Mouse (Mus musculus) adipocyte (in vitro differentiated cells): ENCODE results near the gene Tgm1.

ENCODE experiments used
- DNase-seq: peaks from one replicate; pipeline ENCODE4 v3.0.0-alpha.2; 2016; ENCODE audit warnings: low spot score

The Tgm1 gene

DNA sequence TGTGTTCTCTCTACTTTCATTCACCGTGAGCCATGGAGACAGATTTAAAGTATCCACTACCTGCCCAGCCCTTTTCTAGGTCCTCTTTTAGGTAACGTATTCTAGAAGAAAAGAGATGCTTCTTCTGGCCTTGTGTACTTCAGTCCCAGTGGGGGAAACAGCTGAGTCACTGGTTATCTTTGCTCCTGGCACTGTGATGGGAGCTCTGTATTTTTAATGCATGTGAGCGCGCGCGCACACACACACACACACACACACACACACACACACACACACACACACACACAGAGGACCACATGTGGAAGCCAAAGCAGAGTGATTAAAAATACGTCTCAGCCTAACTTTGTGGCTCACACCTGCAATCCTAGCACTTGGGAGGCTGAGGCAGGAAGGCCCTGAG lies 9.7 kb upstream of the Tgm1 start:
- no peak for DNase-seq

DNA sequence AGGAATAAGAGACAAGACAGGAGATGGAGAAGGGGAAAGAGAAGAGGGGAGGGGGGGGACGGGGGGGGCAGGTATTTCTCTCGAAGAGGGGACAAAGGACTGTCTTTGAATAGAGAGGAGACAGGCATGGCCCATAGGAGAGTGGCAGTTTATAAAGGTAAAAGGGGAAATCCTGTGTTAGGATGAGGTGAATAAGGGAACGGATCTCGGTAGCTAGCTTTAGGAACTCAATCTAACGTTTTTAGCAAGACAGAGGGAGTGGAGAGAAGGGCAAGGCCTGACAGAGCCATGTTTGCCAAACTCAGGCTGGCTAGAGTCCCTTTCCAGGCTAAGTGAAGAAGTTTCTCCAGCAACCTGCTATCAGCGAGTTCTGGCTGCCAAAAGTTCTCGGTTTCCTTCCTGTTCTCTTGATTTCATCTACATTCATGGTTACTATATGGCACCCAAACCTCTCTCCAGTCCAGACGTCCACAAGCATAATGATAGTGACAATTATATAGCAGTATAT lies 8.8 kb upstream of the Tgm1 start:
- DNase-seq = peak; percentile 10

DNA sequence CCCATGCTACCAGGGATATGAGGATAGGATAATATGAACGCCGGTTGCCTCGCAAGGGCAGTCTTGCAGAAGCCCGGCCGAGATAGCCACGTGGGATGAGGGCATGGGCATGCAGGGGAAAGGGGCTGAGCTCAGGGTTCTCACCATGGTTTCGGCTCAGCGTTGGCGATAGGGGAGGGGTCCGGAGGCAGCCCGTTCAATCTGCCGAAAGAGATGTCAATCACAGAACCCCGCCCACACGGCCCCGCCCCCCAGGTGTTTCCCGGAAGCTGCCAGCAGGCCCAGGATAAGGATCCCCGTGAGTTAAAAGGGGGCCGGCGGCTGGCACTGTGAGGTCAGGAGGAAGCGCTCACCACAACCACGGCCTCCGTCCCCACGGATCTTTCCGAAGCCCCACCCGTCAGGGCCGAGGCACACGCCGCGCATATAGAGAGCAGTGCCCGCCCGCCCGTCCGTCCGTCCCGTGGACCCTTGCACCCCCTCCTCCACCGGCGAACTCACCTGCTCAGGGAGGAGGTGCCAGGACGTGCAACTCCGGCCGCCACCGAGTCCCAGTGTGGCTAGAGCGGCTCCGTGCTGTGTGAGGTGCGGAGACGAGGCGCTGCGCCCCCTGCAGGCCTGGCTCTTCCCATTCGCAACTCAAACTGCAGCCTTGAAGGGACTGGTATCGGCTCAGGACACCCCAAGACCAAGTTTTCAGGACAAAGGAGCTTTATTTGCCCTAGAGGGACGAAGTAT lies 8.1 kb upstream of the Tgm1 start, which contains the start of gene Rabggta:
Gene Rabggta (minus strand): TSS at position 564 of the 738 bp plus-strand sequence.
- DNase-seq = peak; percentile 81

- DNase-seq = no peak
Observed at GRCm38 (mm10) chr14:55721076-55721475, 7.3 kb upstream of the Tgm1 start.

GRCm38 (mm10) chr14:55720666-55721065 lies 6.9 kb upstream of the Tgm1 start:
- no peak for DNase-seq

DNA sequence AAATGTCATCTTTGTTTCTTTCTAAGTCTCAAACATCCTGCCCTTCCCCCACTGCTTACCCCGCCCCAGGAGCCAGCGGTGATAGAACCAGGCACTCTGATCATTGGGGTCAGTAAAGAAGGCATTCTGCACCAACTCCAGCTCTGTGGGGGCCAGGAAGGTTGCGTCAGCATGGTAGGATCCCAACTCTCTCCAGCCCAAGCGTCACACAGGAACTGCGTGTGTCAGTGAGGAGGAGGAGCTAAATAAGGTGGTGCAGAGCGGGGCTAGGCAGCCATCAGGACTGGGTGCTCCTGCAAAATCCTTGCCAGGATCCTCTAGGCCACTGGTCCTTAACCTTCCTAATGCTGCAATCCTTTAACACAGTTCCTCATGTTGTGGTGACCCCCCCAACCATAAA lies 6.0 kb upstream of the Tgm1 start:
- no peak for DNase-seq

- DNase-seq = no peak
Observed at GRCm38 (mm10) chr14:55716884-55717283, 3.2 kb upstream of the Tgm1 start.

DNA sequence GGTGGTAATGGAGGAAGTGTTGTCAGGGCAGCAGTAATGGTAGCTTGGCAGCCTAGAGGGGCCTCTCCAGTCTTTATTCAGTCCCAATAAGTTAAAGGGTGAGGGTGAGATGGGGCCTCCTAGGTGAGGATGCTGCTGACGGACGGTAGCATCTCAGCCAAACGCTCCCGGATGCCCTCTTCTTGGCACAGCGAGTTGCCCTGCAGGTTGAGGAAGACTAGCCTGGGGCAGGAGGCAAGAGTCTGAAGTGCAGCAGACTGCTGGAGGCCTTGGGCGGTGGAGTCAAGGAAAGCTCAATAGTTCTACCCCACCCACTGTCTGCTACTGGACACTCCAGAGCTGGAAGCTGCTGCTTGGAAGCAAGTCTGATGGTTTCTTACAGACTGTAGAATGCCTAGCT lies 2.5 kb upstream of the Tgm1 start:
- DNase-seq = no peak

DNA sequence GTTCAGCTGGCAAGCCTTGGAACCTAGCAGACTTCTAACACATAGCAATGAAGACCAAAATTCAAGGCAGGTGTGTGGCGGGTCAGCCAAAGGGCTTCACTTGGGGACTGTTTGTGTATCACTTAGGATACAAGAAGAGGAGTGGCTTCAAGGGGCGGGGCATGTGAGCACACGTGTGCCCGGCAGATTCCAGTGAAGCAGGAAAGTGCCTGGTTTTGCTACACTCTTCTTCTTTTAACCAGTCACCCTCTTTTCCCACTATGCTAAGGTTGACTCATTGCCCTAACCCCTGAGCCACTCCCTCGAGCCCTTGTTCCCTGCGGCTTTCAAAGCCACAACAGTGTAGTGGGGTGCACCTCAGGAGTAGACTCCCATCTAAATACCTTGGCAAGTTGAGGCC lies 1.2 kb upstream of the Tgm1 start:
- DNase-seq = no peak

DNA sequence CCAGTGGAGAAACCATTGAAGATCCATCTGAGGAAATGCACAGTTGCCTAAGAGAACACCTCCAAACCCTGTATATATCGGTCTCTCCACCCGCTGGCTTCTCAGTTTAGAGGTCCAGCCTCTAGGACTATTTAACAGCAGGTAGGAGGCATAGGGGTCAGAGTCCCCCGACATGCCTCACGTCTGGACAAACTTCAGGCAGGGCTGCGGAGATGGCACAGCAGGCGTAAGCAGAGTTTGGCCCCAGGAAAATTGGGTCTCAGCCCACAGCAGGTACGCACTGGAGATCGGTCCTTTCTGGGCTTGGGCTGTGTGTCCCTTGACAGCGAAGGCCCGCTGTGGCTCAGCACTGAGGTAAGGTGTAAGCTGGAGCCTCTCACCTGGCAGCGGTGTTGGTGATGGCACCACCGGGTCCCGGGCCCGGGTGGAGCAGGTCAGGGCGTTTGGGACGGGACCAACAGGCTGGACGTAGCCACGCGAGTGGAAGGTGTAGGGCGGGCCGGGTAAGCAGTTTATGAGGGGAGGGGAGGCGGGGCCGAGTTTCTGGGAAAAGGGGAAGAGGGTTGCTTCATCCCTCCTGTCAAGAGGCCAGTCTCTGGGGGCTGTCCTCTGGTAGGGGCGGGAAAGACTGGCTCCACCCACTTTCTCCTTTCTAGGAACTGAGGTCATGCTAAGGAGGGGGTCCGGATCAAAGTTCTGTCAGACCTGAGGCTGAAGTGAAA lies 558 bp downstream of the Tgm1 start:
- DNase-seq = no peak

DNA sequence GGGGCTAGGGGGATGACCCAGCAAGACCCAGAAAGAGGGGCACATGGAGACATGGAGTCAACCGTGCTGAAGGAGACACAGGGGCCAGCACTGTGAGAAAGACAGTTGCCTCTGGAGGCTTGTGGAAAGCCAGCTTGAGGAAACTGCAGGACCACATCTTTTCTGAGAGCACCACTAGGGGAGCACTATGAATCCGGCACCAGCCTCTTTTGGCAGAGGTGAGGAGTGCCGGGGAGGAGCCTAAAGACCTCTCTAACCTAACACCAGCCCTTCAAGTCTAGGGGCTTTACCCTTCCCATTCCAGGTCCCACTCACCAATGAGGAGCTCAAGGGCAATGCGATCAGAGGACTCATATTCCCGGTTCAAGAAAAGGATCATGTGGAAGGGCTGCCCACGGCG lies 1.9 kb downstream of the Tgm1 start:
- DNase-seq = no peak

DNA sequence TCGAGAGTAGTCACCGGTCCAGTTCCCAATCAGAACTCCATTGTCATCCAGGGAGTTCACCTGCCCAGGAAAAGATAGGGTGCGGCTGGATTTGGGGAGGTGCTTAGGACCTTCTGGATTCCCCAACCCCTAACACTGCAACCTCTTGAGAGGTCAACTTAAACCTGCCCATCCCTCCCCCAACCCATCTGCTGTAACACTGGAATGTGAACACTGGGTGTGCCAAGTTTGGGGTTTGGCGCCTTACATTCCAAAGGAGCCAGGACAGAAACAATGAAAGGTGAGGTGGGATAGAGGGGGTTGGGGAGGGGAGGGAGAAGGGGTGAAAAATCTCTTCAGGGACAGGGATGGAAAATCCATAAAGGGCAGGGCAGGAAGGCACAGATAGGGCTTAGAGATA lies 4.2 kb downstream of the Tgm1 start:
- DNase-seq = no peak

- no peak for DNase-seq
Observed at GRCm38 (mm10) chr14:55707397-55707796, 6.3 kb downstream of the Tgm1 start.

GRCm38 (mm10) chr14:55706051-55706600 lies 7.6 kb downstream of the Tgm1 start:
- no peak for DNase-seq

GRCm38 (mm10) chr14:55702761-55703160 lies 11.0 kb downstream of the Tgm1 start:
- DNase-seq = no peak

GRCm38 (mm10) chr14:55701131-55701530 lies 12.6 kb downstream of the Tgm1 start:
- DNase-seq = no peak

- DNase-seq = no peak
Observed at GRCm38 (mm10) chr14:55697226-55697625, 16.5 kb downstream of the Tgm1 start.

GRCm38 (mm10) chr14:55689433-55689832 lies 24.3 kb downstream of the Tgm1 start:
- no peak for DNase-seq

DNA sequence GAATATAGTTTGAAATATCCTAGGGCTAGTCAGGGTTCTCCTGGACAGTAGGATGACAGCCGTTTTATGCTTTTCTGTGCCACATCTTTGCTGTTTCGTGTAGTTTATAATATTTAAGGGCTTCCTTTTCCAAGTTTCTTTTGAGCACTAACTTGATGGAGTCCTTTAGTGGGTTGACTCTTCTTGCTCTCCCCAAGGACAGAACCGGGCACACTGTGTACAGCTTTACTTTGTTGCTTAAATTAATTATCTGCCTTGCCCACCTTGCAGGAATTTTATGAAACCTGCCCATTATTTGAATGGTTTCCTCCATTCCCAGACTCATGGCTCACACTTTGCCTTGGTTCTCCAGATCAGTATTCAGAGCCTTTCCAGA lies 31.6 kb downstream of the Tgm1 start:
- DNase-seq = no peak

DNA sequence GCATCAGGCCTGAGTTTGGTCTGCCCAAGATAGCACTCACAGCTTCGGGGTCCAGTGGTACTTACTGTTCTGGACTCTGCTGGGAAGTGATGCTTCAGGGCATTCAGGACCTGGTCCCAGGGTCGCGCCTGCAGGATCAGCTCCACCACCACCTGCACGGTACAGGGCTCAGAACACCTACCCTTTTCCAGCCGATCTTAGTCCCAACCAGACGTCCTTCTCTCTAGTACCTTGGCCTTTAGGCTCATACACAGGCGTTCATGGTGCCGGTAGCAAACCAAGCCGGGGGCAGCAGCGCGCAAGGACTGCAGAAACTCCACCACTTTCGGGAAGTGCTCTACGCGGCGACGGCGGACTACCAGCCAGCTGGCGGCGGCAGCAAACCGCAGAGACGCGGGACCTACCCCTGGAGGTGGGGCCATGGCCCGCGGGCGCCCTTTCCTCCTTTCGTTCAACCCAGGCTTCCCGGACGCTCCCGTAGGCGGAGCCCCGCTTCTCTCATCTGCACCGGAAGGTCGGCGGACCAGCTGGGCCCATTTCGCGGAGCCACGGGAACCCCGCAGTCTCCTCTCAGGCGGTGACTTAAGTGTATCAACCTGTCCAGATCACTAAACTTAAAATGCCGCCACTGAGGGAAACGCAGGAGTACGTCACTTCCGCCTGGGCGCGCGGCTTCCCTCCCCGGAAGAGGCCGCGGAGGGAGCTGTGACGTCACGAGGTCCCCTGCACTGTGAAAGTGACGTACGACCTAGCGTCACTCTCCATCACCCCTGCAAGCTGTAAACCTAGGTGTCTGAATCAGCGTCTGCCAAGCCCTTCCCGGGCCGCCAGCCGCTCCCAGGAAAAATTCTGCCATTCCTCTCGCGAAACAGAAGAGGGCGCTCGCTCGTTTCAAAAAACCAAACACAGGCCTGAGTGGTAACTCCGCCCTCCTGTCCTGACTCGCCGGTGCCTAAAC lies 32.3 kb downstream of the Tgm1 start, which contains the start of gene Tinf2:
Gene Tinf2 (minus strand): TSS at position 661 of the 958 bp plus-strand sequence.
- peak; percentile 90 for DNase-seq

DNA sequence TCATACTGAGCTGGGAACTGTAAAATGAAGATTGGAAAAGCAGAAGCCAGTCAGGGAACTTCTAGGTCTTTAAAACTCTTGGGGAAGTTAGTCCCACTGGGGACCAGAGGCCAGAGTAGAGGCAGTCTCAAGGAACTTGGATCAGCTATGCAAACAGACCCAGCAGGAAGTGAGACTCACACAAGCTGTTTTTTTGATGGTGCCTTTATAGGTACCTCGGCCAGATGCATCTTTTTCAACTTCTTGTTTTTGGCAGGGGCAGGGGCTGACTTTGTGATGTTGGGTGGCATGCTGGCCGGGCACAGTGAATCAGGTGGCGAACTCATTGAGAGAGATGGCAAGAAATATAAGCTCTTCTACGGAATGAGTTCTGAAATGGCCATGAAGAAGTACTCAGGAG lies 36.1 kb downstream of the Tgm1 start:
- no peak for DNase-seq

- DNase-seq = no peak
Observed at GRCm38 (mm10) chr14:55672741-55673060, 41.0 kb downstream of the Tgm1 start.
